In the genomic region with DNA sequence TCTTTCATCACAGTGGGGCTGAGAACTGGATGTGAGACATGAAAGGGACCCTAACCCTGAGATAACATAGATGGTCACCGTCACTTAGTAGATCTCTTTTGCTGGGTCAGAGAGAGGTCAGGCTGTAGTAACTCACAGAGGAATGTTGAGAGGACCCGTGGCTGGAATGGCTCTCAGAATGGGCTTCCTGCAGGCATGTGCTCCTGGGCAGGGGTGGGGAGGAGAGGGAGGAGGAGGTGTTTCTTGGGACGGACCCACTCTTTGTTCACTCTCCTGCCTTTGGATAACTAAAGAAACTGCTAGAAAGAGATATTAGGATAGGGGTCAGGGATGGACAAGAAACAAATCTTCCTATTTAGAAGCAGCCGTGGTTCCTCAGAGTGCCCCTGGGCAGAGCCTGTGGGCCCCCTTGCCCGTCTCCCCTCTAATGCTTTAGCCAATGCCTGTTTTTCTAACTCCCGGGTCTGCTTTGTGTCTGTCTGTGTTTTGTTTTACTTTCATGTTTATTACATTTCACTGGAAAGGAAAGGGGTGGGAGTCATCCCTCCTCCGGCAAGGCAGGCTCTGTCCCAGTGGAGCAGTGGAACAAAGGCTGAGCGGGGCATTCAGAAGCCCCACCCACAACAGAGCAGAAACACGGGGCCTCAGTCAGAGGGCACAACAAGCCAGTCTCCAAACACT, we compare ENCODE assay signal across 8 mouse cellular contexts. TPM values are rescaled to one million over a fixed set of nuclear protein-coding genes. Genes with fewer than 3 reads are reported as not detected.
DNase-seq lines count a peak whose midpoint lies in the region; ATAC-seq lines count a peak whose summit lies in the region.

No protein-coding gene starts in this region.

- H3K36me3 ChIP-seq in embryonic facial prominence, embryonic 15.5 days = no peaks in the 10 kb centered on the region
- H3K36me3 ChIP-seq in midbrain, embryonic 16.5 days (ENCODE audit: control insufficient read depth, insufficient read depth, low read length) = no peaks in the 10 kb centered on the region

- peak overlapping the region; percentile 34 for H3K4me2 ChIP-seq in embryonic facial prominence, embryonic 15.5 days (replicated peaks)
- peak overlapping the region; percentile 13 for H3K4me2 ChIP-seq in midbrain, embryonic 16.5 days (ENCODE audit: low read length)

- WGBS in embryonic facial prominence, embryonic 15.5 days = 10% methylated on average over 9 of the region's 9 CpGs
- 9% methylated on average over 9 of the region's 9 CpGs for WGBS in midbrain, embryonic 16.5 days

- 0 out of 2 replicates have a peak overlapping the region, but pooled peaks have one; percentile 2 for H3K4me3 ChIP-seq in embryonic facial prominence, embryonic 15.5 days (replicated peaks)
- no peak overlapping the region for H3K4me3 ChIP-seq in midbrain, embryonic 16.5 days (ENCODE audit: low read depth, low read length)

- no peaks in the 10 kb centered on the region for H3K27me3 ChIP-seq in embryonic facial prominence, embryonic 15.5 days
- no peaks in the 10 kb centered on the region for H3K27me3 ChIP-seq in midbrain, embryonic 16.5 days (ENCODE audit: control insufficient read depth, insufficient read depth, low read depth, low read length)

- intact Hi-C loops in heart, postnatal 25 days (cut with DNase I) = loop anchor here (5.0 kb wide), 1 partner anchor 65 kb away; no protein-coding TSS in a partner anchor

- no peaks in the 10 kb centered on the region for H3K9me3 ChIP-seq in embryonic facial prominence, embryonic 15.5 days (replicated peaks)
- no peaks in the 10 kb centered on the region for H3K9me3 ChIP-seq in midbrain, embryonic 16.5 days (replicated peaks; ENCODE audit: control insufficient read depth, low read length, poor library complexity, severe bottlenecking)

- H3K27ac ChIP-seq in embryonic facial prominence, embryonic 15.5 days (replicated peaks) = 0 out of 2 replicates have a peak overlapping the region, but pooled peaks have one; percentile 17
- no peak overlapping the region for H3K27ac ChIP-seq in midbrain, embryonic 16.5 days (ENCODE audit: low read length)

- ATAC-seq in embryonic facial prominence, embryonic 15.5 days (ENCODE audit: insufficient number of reproducible peaks, low FRiP score, low TSS enrichment, low read depth) = peak; percentile 61; the same call in 1 of the 2 replicates
- ATAC-seq in midbrain, embryonic 16.5 days = 0 out of 2 replicates have a peak, but pooled peaks have one; percentile 54
- no peak for ATAC-seq in CD4-positive, CD25-positive, alpha-beta regulatory T cell, adult 4 months

- H3K9ac ChIP-seq in embryonic facial prominence, embryonic 15.5 days = no peak overlapping the region
- 0 out of 2 replicates have a peak overlapping the region, but pooled peaks have one; percentile 25 for H3K9ac ChIP-seq in midbrain, embryonic 16.5 days (ENCODE audit: low read depth, low read length)

- peak; percentile 9 for DNase-seq in adrenal gland, postnatal 25 days
- peak; percentile 59 for DNase-seq in heart, postnatal 25 days (ENCODE audit: low spot score)
- DNase-seq in kidney, postnatal 36 days = peak; percentile 60 to 61
- no peak for DNase-seq in cerebellum, postnatal 36 days
- no peak for DNase-seq in cerebellum, adult 9-11 months

- peaks cover 12% of the 10 kb centered on the region for H3K4me1 ChIP-seq in embryonic facial prominence, embryonic 15.5 days
- peaks cover 8% of the 10 kb centered on the region; the same call in 1 of the 2 replicates for H3K4me1 ChIP-seq in midbrain, embryonic 16.5 days (ENCODE audit: control insufficient read depth, insufficient read depth, low read length)

RNA-seq across cellular contexts. Expression of a gene that starts 58.9 kb away (rescaled TPM):
- total RNA-seq in adrenal gland, postnatal 25 days (2021) = 162 and 192 TPM in 2 replicates
- 26.3 and 30.4 TPM in 2 replicates for polyA plus RNA-seq in embryonic facial prominence, embryonic 15.5 days (2015; fragmentation: Nextera tagmentation; extraction: Ambion mirVana)
- total RNA-seq in heart, postnatal 25 days (2021) = 100 to 1,000 TPM; 103 to 110 TPM
- polyA plus RNA-seq in midbrain, embryonic 16.5 days (2015; fragmentation: Nextera tagmentation; extraction: Ambion mirVana) = 6.5 and 6.6 TPM in 2 replicates
- polyA plus RNA-seq in CD4-positive, CD25-positive, alpha-beta regulatory T cell, adult 4 months (2017; shearing (Covaris generic)) = 10 to 100 TPM; 44.5 to 70.5 TPM

Comparison
In these comparisons a context has a peak if more than half of its experiments do, and no peak if none do; other contexts are left out.
1. DNase-seq: peak in adrenal gland, postnatal 25 days (single experiment), heart, postnatal 25 days (single experiment) and kidney, postnatal 36 days (2 of 2); none in cerebellum, postnatal 36 days (0 of 2) and cerebellum, adult 9-11 months (single experiment).